Mouse (Mus musculus) stomach, embryonic 14.5 days (tissue): ENCODE data around the gene Gm16429. TPM values are rescaled to one million over a fixed set of nuclear protein-coding genes. Genes with fewer than 3 reads are reported as not detected.
"Not testable (repeated sequence)": the region's sequence is repeated elsewhere in the genome, so short reads cannot be mapped to it uniquely, and the experiment has no call there.

Source experiments
- ATAC-seq: fragments of 200-750 bp; cut with Nextera tagmentation; 2 replicates; pipeline ENCODE4 v1.8.0; 2017; ENCODE audit warnings: low read depth, moderate TSS enrichment; ENCODE audit not compliant: insufficient number of reproducible peaks, insufficient read depth, low FRiP score
- H3K27ac ChIP-seq: fragments of 300-500 bp; sonication (generic); 2 replicates; pipeline ENCODE4 v1.5.1; 2014; ENCODE audit warnings: mild to moderate bottlenecking, low read length, moderate library complexity, mixed read lengths
- H3K27me3 ChIP-seq: fragments of 300-500 bp; sonication (generic); 2 replicates; pipeline ENCODE4 v1.6.1; 2014; ENCODE audit warnings: low read length, control low read depth, mixed read lengths; ENCODE audit not compliant: control insufficient read depth, insufficient read depth
- H3K36me3 ChIP-seq: fragments of 300-500 bp; sonication (generic); 2 replicates; pipeline ENCODE4 v1.6.1; 2014; ENCODE audit warnings: mild to moderate bottlenecking, control low read depth, low read length, moderate library complexity, mixed read lengths; ENCODE audit not compliant: control insufficient read depth, insufficient read depth
- H3K4me1 ChIP-seq: fragments of 300-500 bp; sonication (generic); 2 replicates; pipeline ENCODE4 v1.6.1; 2014; ENCODE audit warnings: low read length, control low read depth, mixed read lengths; ENCODE audit not compliant: control insufficient read depth, insufficient read depth
- H3K4me2 ChIP-seq: fragments of 300-500 bp; sonication (generic); replicated peaks from 2 replicates; pipeline ENCODE4 v1.6.1; 2014; ENCODE audit warnings: low read depth, low read length, control low read depth
- H3K4me3 ChIP-seq: fragments of 300-500 bp; sonication (generic); 2 replicates; pipeline ENCODE4 v1.5.1; 2014; ENCODE audit warnings: low read depth, low read length, control low read depth
- H3K9ac ChIP-seq: fragments of 300-500 bp; sonication (generic); replicated peaks from 2 replicates; pipeline ENCODE4 v1.6.1; 2014; ENCODE audit warnings: low read depth, mild to moderate bottlenecking, control low read depth, low read length, moderate library complexity, mixed read lengths
- H3K9me3 ChIP-seq: fragments of 300-500 bp; sonication (generic); 2 replicates; pipeline ENCODE4 v1.6.1; 2016; ENCODE audit warnings: low read depth, low read length, control low read depth; ENCODE audit not compliant: control insufficient read depth
- WGBS: fragments of 180-500 bp; shearing (Covaris S2); extraction: QIAGEN DNeasy Blood & Tissue Kit; methylation state at CpG from one replicate; pipeline ENCODE4 v1.1.7; 2014; 5-methylcytosine and 5-hydroxymethylcytosine counted together
- polyA plus RNA-seq: library from polyadenylated mRNA; unstranded; fragments of >200 nt; fragmentation: Nextera tagmentation; extraction: Ambion mirVana; gene quantifications from 2 replicates; pipeline ENCODE4 v1.2.1, GENCODE M21; 2014

Gene Gm16429
- not detected in 2 replicates for polyA plus RNA-seq

- WGBS, result no CpG with 5 or more reads among the region's 1 CpGs
- H3K27me3 ChIP-seq, H3K27ac ChIP-seq, H3K4me2 ChIP-seq, H3K4me3 ChIP-seq, H3K36me3 ChIP-seq, H3K9me3 ChIP-seq, H3K9ac ChIP-seq, H3K4me1 ChIP-seq, ATAC-seq: not testable (repeated sequence)
Measured at GRCm38 (mm10) chr5:93928952-93929351, at the start of gene Gm16429. Gene Gm16429, minus strand, starts transcription at chr5:93929052.

Other genes with a start within 250 kb of the Gm16429 start
- not detected in 2 replicates for gene Gm7792, start 85.3 kb downstream of the Gm16429 start, polyA plus RNA-seq
- not detected in 2 replicates for gene BC061212, start 141.5 kb upstream of the Gm16429 start, polyA plus RNA-seq
- gene Gm6351, start 147.3 kb upstream of the Gm16429 start, polyA plus RNA-seq, result not detected in 2 replicates